In genomic region chr10:81434361-81435263, GRCm38 (mm10) we compare ENCODE assay signal across 8 mouse cellular contexts. TPM values are rescaled to one million over a fixed set of nuclear protein-coding genes. Genes with fewer than 3 reads are reported as not detected.
A peak's percentile ranks its signal among the peaks of the same experiment; 100 is the strongest.
DNase-seq lines count a peak whose midpoint lies in the region; ATAC-seq and TF ChIP-seq lines count a peak whose summit lies in the region.

No protein-coding gene starts in this region.

- TF ChIP-seq POLR2A in kidney, adult 2 months (IDR thresholded peaks at IDR 0.05; ENCODE audit: low read depth, low read length): no peak

- 53% methylated on average over 15 of the region's 15 CpGs for WGBS in kidney, adult 2 months
- WGBS in heart, embryonic 16.5 days: 51% methylated on average over 15 of the region's 15 CpGs
- WGBS in midbrain, embryonic 14.5 days: 72% methylated on average over 15 of the region's 15 CpGs

- H3K27me3 ChIP-seq in kidney, adult 2 months (replicated peaks; ENCODE audit: control insufficient read depth, insufficient read depth, low read length): no peaks in the 10 kb centered on the region
- no peaks in the 10 kb centered on the region for H3K27me3 ChIP-seq in heart, embryonic 16.5 days (ENCODE audit: control insufficient read depth, insufficient read depth, low read length)
- H3K27me3 ChIP-seq in midbrain, embryonic 14.5 days (ENCODE audit: control insufficient read depth, insufficient read depth, low read length): no peaks in the 10 kb centered on the region

- H3K36me3 ChIP-seq in kidney, adult 2 months (ENCODE audit: control insufficient read depth, insufficient read depth, low read length): no peaks in the 10 kb centered on the region
- H3K36me3 ChIP-seq in heart, embryonic 16.5 days (ENCODE audit: control insufficient read depth, insufficient read depth): no peaks in the 10 kb centered on the region
- no peaks in the 10 kb centered on the region for H3K36me3 ChIP-seq in midbrain, embryonic 14.5 days (ENCODE audit: control insufficient read depth, insufficient read depth, low read length)

- H3K27ac ChIP-seq in kidney, adult 2 months (ENCODE audit: insufficient read depth, low read depth, low read length): peak overlapping the region; percentile 82
- peak overlapping the region; percentile 69 for H3K27ac ChIP-seq in heart, embryonic 16.5 days (ENCODE audit: low read length)
- H3K27ac ChIP-seq in midbrain, embryonic 14.5 days (replicated peaks; ENCODE audit: low read depth, low read length): no peak overlapping the region

- no peaks in the 10 kb centered on the region for H3K9me3 ChIP-seq in heart, embryonic 16.5 days (replicated peaks; ENCODE audit: control insufficient read depth, low read length)
- no peaks in the 10 kb centered on the region for H3K9me3 ChIP-seq in midbrain, embryonic 14.5 days (ENCODE audit: control insufficient read depth, low read length)

- no peak overlapping the region for H3K4me2 ChIP-seq in heart, embryonic 16.5 days (ENCODE audit: low read depth, low read length)
- H3K4me2 ChIP-seq in midbrain, embryonic 14.5 days (ENCODE audit: low read length): no peak overlapping the region

- no peak for ATAC-seq in heart, embryonic 16.5 days (replicated peaks; ENCODE audit: extremely low read depth, insufficient read depth, low FRiP score)
- no peak for ATAC-seq in midbrain, embryonic 14.5 days (ENCODE audit: low FRiP score, low TSS enrichment)

- no peak for TF ChIP-seq CTCF in kidney, adult 2 months (conservative IDR thresholded peaks at IDR 0.05; ENCODE audit: insufficient read depth, insufficient read length, low read depth, low read length)

- peaks cover 34% of the 10 kb centered on the region for H3K4me1 ChIP-seq in kidney, adult 2 months (ENCODE audit: control insufficient read depth, insufficient read depth, low read length)
- H3K4me1 ChIP-seq in heart, embryonic 16.5 days (ENCODE audit: control insufficient read depth, insufficient read depth, low read length): peaks cover 35% of the 10 kb centered on the region
- H3K4me1 ChIP-seq in midbrain, embryonic 14.5 days (ENCODE audit: control insufficient read depth, insufficient read depth, low read length): peaks cover 6% of the 10 kb centered on the region; the same call in 1 of the 2 replicates

- peak overlapping the region; percentile 22; the same call in 1 of the 2 replicates for H3K9ac ChIP-seq in heart, embryonic 16.5 days (ENCODE audit: low read length)
- H3K9ac ChIP-seq in midbrain, embryonic 14.5 days (replicated peaks; ENCODE audit: low read length): no peak overlapping the region

- peak; percentile 38 for DNase-seq in kidney, adult 2 months
- DNase-seq in kidney, adult 8-10 months: no peak
- peak; percentile 83 for DNase-seq in A20 (ENCODE audit: low read depth, low spot score)
- DNase-seq in T-cell, adult 2 months (ENCODE audit: low spot score): peak; percentile 36
- DNase-seq in midbrain, embryonic 14.5 days: peak; percentile 0
- DNase-seq in thymus, postnatal 4 days: peak; percentile 43
- no peak for DNase-seq in embryo, embryonic 9.5 days (ENCODE audit: extremely low spot score)

- no peak overlapping the region for H3K4me3 ChIP-seq in kidney, adult 2 months (ENCODE audit: insufficient read depth, low read depth, low read length)
- no peak overlapping the region for H3K4me3 ChIP-seq in heart, embryonic 16.5 days (ENCODE audit: low read length)
- no peak overlapping the region for H3K4me3 ChIP-seq in midbrain, embryonic 14.5 days (replicated peaks; ENCODE audit: low read depth, low read length)

RNA-seq across cellular contexts. Expression of gene Nfic, which starts 20.8 kb away (rescaled TPM):
- polyA plus RNA-seq in kidney, adult 2 months (2012; rRNA removed): 64.7 and 82.5 TPM in 2 replicates
- polyA plus RNA-seq in heart, embryonic 16.5 days (2015; fragmentation: Nextera tagmentation; extraction: Ambion mirVana): 54.7 and 61.1 TPM in 2 replicates
- polyA plus RNA-seq in midbrain, embryonic 14.5 days (2014; fragmentation: Nextera tagmentation; extraction: Ambion mirVana): 11.2 and 13.7 TPM in 2 replicates

RNA-seq across cellular contexts. Expression of gene Smim24, which starts 41.8 kb away (rescaled TPM):
- polyA plus RNA-seq in kidney, adult 2 months (2012; rRNA removed): 693 and 694 TPM in 2 replicates
- polyA plus RNA-seq in heart, embryonic 16.5 days (2015; fragmentation: Nextera tagmentation; extraction: Ambion mirVana): 5.0 and 9.2 TPM in 2 replicates
- polyA plus RNA-seq in midbrain, embryonic 14.5 days (2014; fragmentation: Nextera tagmentation; extraction: Ambion mirVana): 1.0 and 1.2 TPM in 2 replicates

RNA-seq across cellular contexts. Expression of gene Gm48552, which starts 45.8 kb away (rescaled TPM):
- 1.0 and 2.8 TPM in 2 replicates for polyA plus RNA-seq in kidney, adult 2 months (2012; rRNA removed)
- polyA plus RNA-seq in heart, embryonic 16.5 days (2015; fragmentation: Nextera tagmentation; extraction: Ambion mirVana): 0.55 and 0.83 TPM in 2 replicates
- 1.3 and 2.9 TPM in 2 replicates for polyA plus RNA-seq in midbrain, embryonic 14.5 days (2014; fragmentation: Nextera tagmentation; extraction: Ambion mirVana)

RNA-seq across cellular contexts. Expression of gene Celf5, which starts 47.9 kb away (rescaled TPM):
- polyA plus RNA-seq in kidney, adult 2 months (2012; rRNA removed): 0.18 and 0.27 TPM in 2 replicates
- 0.24 TPM in 2 replicates for polyA plus RNA-seq in heart, embryonic 16.5 days (2015; fragmentation: Nextera tagmentation; extraction: Ambion mirVana)
- polyA plus RNA-seq in midbrain, embryonic 14.5 days (2014; fragmentation: Nextera tagmentation; extraction: Ambion mirVana): 61.3 and 117 TPM in 2 replicates

RNA-seq across cellular contexts. Expression of gene Gm48551, which starts 50.3 kb away (rescaled TPM):
- 2.1 and 2.3 TPM in 2 replicates for polyA plus RNA-seq in kidney, adult 2 months (2012; rRNA removed)
- 2.1 and 2.6 TPM in 2 replicates for polyA plus RNA-seq in heart, embryonic 16.5 days (2015; fragmentation: Nextera tagmentation; extraction: Ambion mirVana)
- polyA plus RNA-seq in midbrain, embryonic 14.5 days (2014; fragmentation: Nextera tagmentation; extraction: Ambion mirVana): 4.5 and 8.2 TPM in 2 replicates

Comparison
In these comparisons a context has a peak if more than half of its experiments do, and no peak if none do; other contexts are left out.
1. DNase-seq: peak in kidney, adult 2 months (single experiment), A20 (single experiment), T-cell, adult 2 months (single experiment), midbrain, embryonic 14.5 days (single experiment) and thymus, postnatal 4 days (single experiment); none in kidney, adult 8-10 months (0 of 2) and embryo, embryonic 9.5 days (single experiment).
2. RNA of gene Smim24, which starts 41.8 kb away (polyA plus RNA-seq): 693 to 694 TPM in kidney, adult 2 months; 5.0 to 9.2 TPM in heart, embryonic 16.5 days and 1.0 to 1.2 TPM in midbrain, embryonic 14.5 days; every median in the first group is over 10 times any median in the second.